Mouse (Mus musculus): ENCODE measurements at regions not wholly inside any gene's neighbourhood (a gene's known extent, or its start where the extent isn't known, plus 50 kb on each side); places are given as distances from the start of the nearest gene placed in this dataset.

DNA sequence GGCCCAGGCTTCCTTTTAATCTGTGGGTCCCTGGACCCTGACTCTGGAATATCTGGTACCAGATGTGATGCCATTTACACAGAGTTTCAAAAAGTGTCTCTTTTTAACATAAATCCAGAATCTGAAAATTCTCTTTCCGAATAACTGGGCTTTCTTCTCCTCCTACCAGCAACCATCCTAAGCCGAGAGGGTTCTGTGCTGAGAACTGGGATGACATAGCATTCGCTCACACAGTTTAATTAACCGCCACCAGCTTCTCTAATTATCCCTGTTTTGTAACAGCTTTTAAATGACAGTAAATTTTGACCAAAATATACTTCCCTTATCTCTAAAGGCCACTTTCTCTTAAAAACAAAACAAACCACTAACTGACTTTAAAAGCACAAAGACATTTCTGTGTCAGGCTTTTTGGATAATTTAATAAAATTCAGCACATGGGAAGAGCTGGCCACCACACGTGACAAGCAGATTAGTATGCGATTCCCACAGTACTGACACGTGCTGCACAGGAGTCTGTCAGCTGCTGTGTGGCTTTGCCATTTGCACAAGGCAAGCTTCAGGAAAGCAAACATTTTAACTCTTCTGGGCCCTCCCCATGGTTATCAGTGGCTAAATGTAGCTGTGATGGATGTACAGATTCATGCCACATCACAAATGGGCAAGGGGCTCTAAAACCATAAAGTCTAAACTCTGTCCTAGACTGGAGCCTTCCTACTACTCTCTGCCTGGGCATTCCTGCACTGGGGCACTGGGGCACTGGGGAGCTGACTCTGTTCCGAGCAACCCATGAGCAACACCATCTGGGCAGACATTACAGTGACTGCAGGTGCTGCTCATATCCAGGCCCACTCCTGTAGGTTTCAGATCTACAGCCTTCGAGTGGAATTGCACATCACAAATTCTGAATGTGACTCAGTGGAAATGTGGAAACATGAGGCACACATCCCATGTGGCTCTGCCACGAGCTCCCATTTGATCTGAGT is 263.1 kb upstream of the Zfp637 start:
- no peaks in the 10 kb centered on the region for H3K36me3 ChIP-seq
- 76% methylated on average over 10 of the region's 10 CpGs for WGBS

DNA sequence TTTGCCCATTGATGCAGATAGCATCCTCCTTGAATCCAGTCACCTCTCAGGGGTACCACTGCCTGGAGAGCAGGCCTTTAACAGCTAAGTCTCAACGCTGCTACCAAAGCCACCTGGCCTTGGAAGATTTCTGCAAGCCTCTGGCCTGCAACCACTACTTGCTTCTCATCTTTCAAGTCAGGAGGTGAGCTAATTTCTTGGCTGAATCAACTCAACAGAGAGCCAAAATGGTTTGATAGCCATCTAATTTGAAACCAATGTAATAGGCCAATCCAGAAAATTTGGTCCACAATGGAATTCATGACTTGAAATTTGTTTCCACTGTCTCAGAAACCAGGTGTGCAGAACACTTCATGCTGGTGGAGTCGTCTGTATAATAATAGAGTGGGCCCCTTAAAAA is 260.0 kb upstream of the Zfp637 start:
- Histone ChIP-seq H3K36me3 (no peaks in the 10 kb centered on the region), H3K9me3 (no peaks in the 10 kb centered on the region), H3K4me1 (no peaks in the 10 kb centered on the region), H3K27me3 (no peaks in the 10 kb centered on the region), H3K9ac (no peak overlapping the region), H3K4me3 (no peak overlapping the region), H3K4me2 (replicated peaks) (no peak overlapping the region), H3K27ac (no peak overlapping the region)
- WGBS: 73% methylated on average over 2 of the region's 2 CpGs
- ATAC-seq (ENCODE audit: insufficient number of reproducible peaks, insufficient read depth, low FRiP score, low TSS enrichment): no peak

More for the DNA sequence above, 263.1 kb upstream of the Zfp637 start:
- ATAC-seq (ENCODE audit: insufficient number of reproducible peaks, insufficient read depth, low FRiP score, low TSS enrichment): no peak
- H3K27ac ChIP-seq: no peak overlapping the region
- H3K4me1 ChIP-seq: no peaks in the 10 kb centered on the region
- H3K9ac ChIP-seq: no peak overlapping the region
- no peaks in the 10 kb centered on the region for H3K27me3 ChIP-seq
- H3K9me3 ChIP-seq: no peaks in the 10 kb centered on the region
- H3K4me2 ChIP-seq (replicated peaks): no peak overlapping the region
- no peak overlapping the region for H3K4me3 ChIP-seq

DNA sequence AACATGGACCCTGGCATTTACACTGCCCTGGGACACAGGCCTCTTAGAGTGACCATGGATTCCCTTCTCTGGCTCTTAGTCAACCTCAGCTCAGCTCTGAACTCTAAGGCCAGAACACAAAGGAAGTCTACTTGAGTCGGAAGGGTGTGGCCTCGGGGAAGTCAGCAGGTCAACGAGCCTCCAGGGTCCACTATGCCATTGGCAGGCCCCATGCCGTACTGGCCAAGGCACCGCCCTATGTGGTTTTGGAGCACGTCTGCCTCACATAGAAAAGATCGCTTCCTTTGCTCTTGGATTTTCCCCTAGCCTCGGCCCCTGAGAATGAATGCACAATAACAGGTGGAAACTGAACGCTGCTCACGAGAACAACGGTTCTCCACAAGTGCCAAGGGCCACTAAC is 257.9 kb upstream of the Zfp637 start:
- ATAC-seq (ENCODE audit: insufficient number of reproducible peaks, insufficient read depth, low FRiP score, low TSS enrichment): no peak
- no peak overlapping the region for H3K4me2 ChIP-seq (replicated peaks)
- no peak overlapping the region for H3K27ac ChIP-seq
- H3K9me3 ChIP-seq: no peaks in the 10 kb centered on the region
- no peaks in the 10 kb centered on the region for H3K4me1 ChIP-seq
- WGBS: 91% methylated on average over 11 of the region's 11 CpGs
- no peaks in the 10 kb centered on the region for H3K27me3 ChIP-seq
- no peak overlapping the region for H3K9ac ChIP-seq
- H3K36me3 ChIP-seq: no peaks in the 10 kb centered on the region
- H3K4me3 ChIP-seq: no peak overlapping the region

GRCm38 (mm10) chr6:117584563-117584962 is 256.4 kb upstream of the Zfp637 start:
- no peak for ATAC-seq (ENCODE audit: insufficient number of reproducible peaks, insufficient read depth, low FRiP score, low TSS enrichment)
- H3K27ac ChIP-seq: no peak overlapping the region
- WGBS: 87% methylated on average over 5 of the region's 5 CpGs
- no peak overlapping the region for H3K9ac ChIP-seq
- H3K9me3 ChIP-seq: no peaks in the 10 kb centered on the region
- no peak overlapping the region for H3K4me3 ChIP-seq
- no peaks in the 10 kb centered on the region for H3K27me3 ChIP-seq
- no peaks in the 10 kb centered on the region for H3K36me3 ChIP-seq
- H3K4me1 ChIP-seq: no peaks in the 10 kb centered on the region
- H3K4me2 ChIP-seq (replicated peaks): no peak overlapping the region

GRCm38 (mm10) chr6:117596166-117596840 is 244.7 kb upstream of the Zfp637 start:
- Histone ChIP-seq H3K4me2 (replicated peaks) (no peak overlapping the region), H3K4me1 (no peaks in the 10 kb centered on the region), H3K4me3 (no peak overlapping the region), H3K9ac (no peak overlapping the region), H3K27ac (no peak overlapping the region), H3K27me3 (no peaks in the 10 kb centered on the region), H3K9me3 (no peaks in the 10 kb centered on the region), H3K36me3 (no peaks in the 10 kb centered on the region)
- no peak for ATAC-seq (ENCODE audit: insufficient number of reproducible peaks, insufficient read depth, low FRiP score, low TSS enrichment)
- 72% methylated on average over 8 of the region's 8 CpGs for WGBS

DNA sequence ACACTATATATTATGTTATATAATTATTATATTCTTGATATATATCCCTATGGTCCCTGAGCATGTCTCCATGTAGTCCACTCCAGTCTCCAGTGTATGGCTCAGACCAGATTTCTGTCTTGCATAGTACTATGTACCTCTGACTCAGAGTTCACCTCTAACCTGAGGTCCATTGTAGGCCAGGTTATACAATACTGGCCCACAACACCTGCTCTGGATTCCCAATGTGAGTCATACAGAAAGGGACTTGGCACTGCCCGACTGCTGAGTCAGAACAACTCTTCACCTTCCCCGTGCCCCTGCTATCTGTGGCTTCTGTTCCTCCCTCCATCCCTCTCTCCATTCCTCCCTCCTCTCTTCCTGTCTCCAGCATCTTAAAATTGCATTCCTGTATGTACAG is 236.1 kb upstream of the Zfp637 start:
- Histone ChIP-seq H3K36me3 (no peaks in the 10 kb centered on the region), H3K4me2 (replicated peaks) (no peak overlapping the region), H3K4me3 (no peak overlapping the region), H3K27me3 (no peaks in the 10 kb centered on the region), H3K4me1 (peaks cover 2% of the 10 kb centered on the region), H3K9ac (no peak overlapping the region), H3K9me3 (peaks cover 7% of the 10 kb centered on the region; the same call in 1 of the 2 replicates), H3K27ac (no peak overlapping the region)
- 76% methylated on average over 2 of the region's 2 CpGs for WGBS
- no peak for ATAC-seq (ENCODE audit: insufficient number of reproducible peaks, insufficient read depth, low FRiP score, low TSS enrichment)

GRCm38 (mm10) chr6:117605685-117606084 is 235.3 kb upstream of the Zfp637 start:
- Histone ChIP-seq H3K4me2 (replicated peaks) (no peak overlapping the region), H3K9me3 (peaks cover 7% of the 10 kb centered on the region; the same call in 1 of the 2 replicates), H3K9ac (no peak overlapping the region), H3K36me3 (no peaks in the 10 kb centered on the region), H3K4me3 (no peak overlapping the region), H3K27ac (no peak overlapping the region), H3K4me1 (peaks cover 10% of the 10 kb centered on the region), H3K27me3 (no peaks in the 10 kb centered on the region)
- ATAC-seq (ENCODE audit: insufficient number of reproducible peaks, insufficient read depth, low FRiP score, low TSS enrichment): no peak
- 80% methylated on average over 4 of the region's 4 CpGs for WGBS

DNA sequence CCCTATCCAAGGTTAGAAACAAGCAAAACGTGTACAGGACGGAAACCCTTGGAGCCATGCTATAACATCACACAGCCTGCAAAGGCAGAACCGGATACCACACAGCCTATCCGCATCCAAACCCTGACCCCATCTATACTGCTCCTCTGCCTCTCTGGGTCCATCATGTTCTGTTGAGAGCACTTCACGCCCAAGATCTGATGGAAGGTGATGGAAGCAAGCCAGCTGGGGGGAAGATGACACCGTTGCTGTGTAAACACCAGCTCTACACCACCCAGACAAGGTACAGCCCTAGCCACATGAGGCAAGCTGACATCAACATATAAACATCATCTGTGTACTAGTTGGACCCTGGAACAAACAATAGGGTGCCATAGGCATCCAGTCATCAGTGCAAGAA is 234.8 kb upstream of the Zfp637 start:
- Histone ChIP-seq H3K27me3 (no peaks in the 10 kb centered on the region), H3K9ac (no peak overlapping the region), H3K4me2 (replicated peaks) (no peak overlapping the region), H3K4me1 (peaks cover 14% of the 10 kb centered on the region), H3K9me3 (peaks cover 7% of the 10 kb centered on the region; the same call in 1 of the 2 replicates), H3K36me3 (no peaks in the 10 kb centered on the region), H3K27ac (no peak overlapping the region), H3K4me3 (no peak overlapping the region)
- ATAC-seq (ENCODE audit: insufficient number of reproducible peaks, insufficient read depth, low FRiP score, low TSS enrichment): no peak; the same call in 1 of the 2 replicates
- WGBS: 87% methylated on average over 6 of the region's 6 CpGs

- H3K4me1 ChIP-seq: peaks cover 21% of the 10 kb centered on the region
- no peaks in the 10 kb centered on the region for H3K27me3 ChIP-seq
- H3K27ac ChIP-seq: no peak overlapping the region
- 79% methylated on average over 5 of the region's 5 CpGs for WGBS
- no peaks in the 10 kb centered on the region for H3K36me3 ChIP-seq
- ATAC-seq (ENCODE audit: insufficient number of reproducible peaks, insufficient read depth, low FRiP score, low TSS enrichment): no peak
- H3K4me3 ChIP-seq: no peak overlapping the region
- H3K9ac ChIP-seq: no peak overlapping the region
- peaks cover 7% of the 10 kb centered on the region; the same call in 1 of the 2 replicates for H3K9me3 ChIP-seq
- H3K4me2 ChIP-seq (replicated peaks): no peak overlapping the region
Observed at GRCm38 (mm10) chr6:117607023-117607422, 234.0 kb upstream of the Zfp637 start.

- peak; percentile 88 for ATAC-seq (ENCODE audit: insufficient number of reproducible peaks, insufficient read depth, low FRiP score, low TSS enrichment)
Observed at GRCm38 (mm10) chr6:117609476-117610404, 231.2 kb upstream of the Zfp637 start.

DNA sequence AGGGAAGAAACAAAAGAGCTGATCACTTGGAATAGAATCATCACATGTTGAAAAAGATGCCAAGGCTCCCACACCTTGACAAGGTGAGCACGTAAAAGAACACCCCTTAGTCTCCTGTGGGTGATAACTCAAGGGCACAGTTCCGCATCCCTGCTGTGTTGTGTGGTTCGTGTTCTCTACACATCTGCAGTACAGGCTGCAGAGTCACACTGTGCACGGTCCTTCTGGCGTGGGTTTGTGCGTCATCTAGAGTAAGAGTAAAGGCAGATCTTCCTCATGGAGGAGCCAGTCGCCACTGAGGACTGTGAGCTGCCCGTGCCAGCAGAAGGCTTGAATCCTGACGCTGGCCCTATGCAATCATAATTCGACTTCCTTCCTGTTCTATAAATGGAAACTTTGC is 229.7 kb upstream of the Zfp637 start:
- Histone ChIP-seq H3K9ac (no peak overlapping the region), H3K27ac (no peak overlapping the region)

More at GRCm38 (mm10) chr6:117609476-117610404, 231.2 kb upstream of the Zfp637 start:
- H3K27ac ChIP-seq: peak overlapping the region; percentile 81
- no peak overlapping the region for H3K4me3 ChIP-seq
- H3K9me3 ChIP-seq: no peaks in the 10 kb centered on the region
- no peak overlapping the region for H3K4me2 ChIP-seq (replicated peaks)
- 36% methylated on average over 11 of the region's 11 CpGs for WGBS
- no peaks in the 10 kb centered on the region for H3K36me3 ChIP-seq
- peaks cover 39% of the 10 kb centered on the region for H3K4me1 ChIP-seq
- no peaks in the 10 kb centered on the region for H3K27me3 ChIP-seq
- H3K9ac ChIP-seq: no peak overlapping the region

More for the DNA sequence above, 229.7 kb upstream of the Zfp637 start:
- Histone ChIP-seq H3K36me3 (no peaks in the 10 kb centered on the region), H3K27me3 (no peaks in the 10 kb centered on the region), H3K4me1 (peaks cover 39% of the 10 kb centered on the region), H3K4me2 (replicated peaks) (no peak overlapping the region), H3K9me3 (no peaks in the 10 kb centered on the region), H3K4me3 (no peak overlapping the region)
- no peak for ATAC-seq (ENCODE audit: insufficient number of reproducible peaks, insufficient read depth, low FRiP score, low TSS enrichment)
- 82% methylated on average over 10 of the region's 10 CpGs for WGBS

Data from embryonic facial prominence, embryonic 12.5 days (tissue).